In the genomic region with DNA sequence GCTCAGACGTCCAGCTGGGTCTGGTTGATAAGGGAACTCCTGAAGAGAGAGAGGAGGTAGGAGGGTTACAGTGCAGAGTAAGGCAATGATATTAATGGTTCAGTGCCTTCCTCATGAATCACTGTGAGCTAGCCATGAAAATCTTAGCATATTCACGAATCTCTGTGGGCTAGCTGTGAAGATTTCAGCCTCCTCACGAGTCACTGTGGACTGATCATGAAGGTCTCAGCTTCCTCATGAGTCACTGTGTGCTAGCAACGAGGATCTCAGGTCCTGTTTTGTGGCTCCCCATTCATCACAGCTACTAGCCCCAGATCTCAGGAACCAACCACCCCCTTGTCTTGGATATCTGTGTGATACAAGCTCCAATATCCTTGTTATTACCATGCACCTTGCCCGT, we compare ENCODE assay signal across 22 mouse cellular contexts.
"Had no signal": no experiment of that assay in that cellular context is flagged by ENCODE, and none has a peak within 500 bp of the region (broad histone marks: within the 10 kb centered on the region; RNA-seq: fewer than 3 reads in every experiment).

No protein-coding gene starts in this region.

- H3K27me3 ChIP-seq: limb, embryonic 13.5 days; liver, embryonic 12.5 days; liver, embryonic 15.5 days; midbrain, embryonic 12.5 days; neural tube, embryonic 13.5 days had no signal

- H3K9me3 ChIP-seq: limb, embryonic 10.5 days; limb, embryonic 13.5 days; liver, embryonic 12.5 days; liver, embryonic 15.5 days; midbrain, embryonic 12.5 days; neural tube, embryonic 13.5 days had no signal

- H3K9ac ChIP-seq: limb, embryonic 13.5 days; liver, embryonic 12.5 days; liver, embryonic 15.5 days; midbrain, embryonic 12.5 days; neural tube, embryonic 13.5 days had no signal

- H3K4me1 ChIP-seq: limb, embryonic 10.5 days; limb, embryonic 13.5 days; liver, embryonic 12.5 days; liver, embryonic 15.5 days; neural tube, embryonic 13.5 days had no signal

- H3K36me3 ChIP-seq: limb, embryonic 10.5 days; limb, embryonic 13.5 days; liver, embryonic 12.5 days; liver, embryonic 15.5 days; midbrain, embryonic 12.5 days; neural tube, embryonic 13.5 days had no signal

- H3K4me3 ChIP-seq: layer of hippocampus, adult 2 months; limb, embryonic 10.5 days; limb, embryonic 13.5 days; liver, embryonic 12.5 days; liver, embryonic 15.5 days; midbrain, embryonic 12.5 days; myocyte; neural tube, embryonic 13.5 days had no signal

- H3K27ac ChIP-seq: kidney, postnatal 0 days; layer of hippocampus, adult 2 months; limb, embryonic 10.5 days; limb, embryonic 13.5 days; liver, embryonic 12.5 days; liver, embryonic 15.5 days; midbrain, embryonic 12.5 days; neural tube, embryonic 13.5 days had no signal

- ATAC-seq: liver, embryonic 12.5 days; midbrain, embryonic 16.5 days had no signal

- H3K4me2 ChIP-seq: limb, embryonic 13.5 days; liver, embryonic 12.5 days; liver, embryonic 15.5 days; midbrain, embryonic 12.5 days; neural tube, embryonic 13.5 days had no signal

- DNase-seq: kidney, adult 18-20 months; kidney, adult 9 months; kidney, postnatal 25 days; layer of hippocampus, adult 9-11 months; liver; lung, adult 2 months; lung, postnatal 14 days; lung, postnatal 4 days; retina, postnatal 1 day; right cerebral cortex, postnatal 25 days; thymus, adult 18-20 months; thymus, postnatal 36 days had no signal
